Mouse (Mus musculus) frontal cortex, postnatal 36 days (tissue): ENCODE data around the gene Cyth1.

ENCODE experiments used
- DNase-seq, 2 experiments: peaks; one replicate each; pipeline ENCODE4 v3.0.0; 2022; ENCODE audit warnings: low spot score in 2 of 2

Cyth1 gene

GRCm38 (mm10) chr11:118248150-118249011, at the start of gene Cyth1:
TSS of gene Cyth1 (minus strand) at chr11:118248592.
- peak; percentile 99 for DNase-seq

- no peak for DNase-seq
These were observed 49.6 kb upstream of the Cyth1 start for GRCm38 (mm10) chr11:118297967-118298366.

- DNase-seq: no peak
These were observed 46.6 kb upstream of the Cyth1 start for GRCm38 (mm10) chr11:118295026-118295425.

GRCm38 (mm10) chr11:118292671-118293070, 44.3 kb upstream of the Cyth1 start:
- DNase-seq: no peak

GRCm38 (mm10) chr11:118289999-118290889, 41.9 kb upstream of the Cyth1 start, which contains the start of gene Usp36:
TSS of gene Usp36 (minus strand) at chr11:118290244.
- DNase-seq: peak; percentile 100

- no peak for DNase-seq
These were observed 41.2 kb upstream of the Cyth1 start for GRCm38 (mm10) chr11:118289562-118289961.

- peak in 1 of 2 experiments; percentile 19 for DNase-seq
These were observed 40.7 kb upstream of the Cyth1 start for GRCm38 (mm10) chr11:118289037-118289511.

GRCm38 (mm10) chr11:118287573-118287972, 39.2 kb upstream of the Cyth1 start:
- no peak for DNase-seq

- no peak for DNase-seq
These were observed 38.0 kb upstream of the Cyth1 start for GRCm38 (mm10) chr11:118286434-118286833.

- DNase-seq: no peak
These were observed 37.4 kb upstream of the Cyth1 start for GRCm38 (mm10) chr11:118285791-118286190.

GRCm38 (mm10) chr11:118280218-118280617, 31.8 kb upstream of the Cyth1 start:
- DNase-seq: no peak

- peak; percentile 17 to 24 for DNase-seq
These were observed 27.9 kb upstream of the Cyth1 start for GRCm38 (mm10) chr11:118276328-118276727.

- no peak for DNase-seq
These were observed 26.7 kb upstream of the Cyth1 start for GRCm38 (mm10) chr11:118275092-118275491.

GRCm38 (mm10) chr11:118269827-118270226, 21.4 kb upstream of the Cyth1 start:
- DNase-seq: peak in 1 of 2 experiments; percentile 28

- no peak for DNase-seq
These were observed 18.3 kb upstream of the Cyth1 start for GRCm38 (mm10) chr11:118266666-118267046.

GRCm38 (mm10) chr11:118266044-118266665, 17.8 kb upstream of the Cyth1 start:
- DNase-seq: no peak

GRCm38 (mm10) chr11:118265621-118266020, 17.2 kb upstream of the Cyth1 start:
- no peak for DNase-seq

- peak in 1 of 2 experiments; percentile 23 for DNase-seq
These were observed 14.8 kb upstream of the Cyth1 start for GRCm38 (mm10) chr11:118263146-118263545.

- DNase-seq: no peak
These were observed 11.7 kb upstream of the Cyth1 start for GRCm38 (mm10) chr11:118260081-118260480.

- no peak for DNase-seq
These were observed 11.2 kb upstream of the Cyth1 start for GRCm38 (mm10) chr11:118259580-118259979.

- DNase-seq: no peak
These were observed 8.0 kb upstream of the Cyth1 start for GRCm38 (mm10) chr11:118256371-118256770.
